Mouse (Mus musculus): Measurements from ENCODE around the gene Atp6v0a4.

Gene Atp6v0a4

DNA sequence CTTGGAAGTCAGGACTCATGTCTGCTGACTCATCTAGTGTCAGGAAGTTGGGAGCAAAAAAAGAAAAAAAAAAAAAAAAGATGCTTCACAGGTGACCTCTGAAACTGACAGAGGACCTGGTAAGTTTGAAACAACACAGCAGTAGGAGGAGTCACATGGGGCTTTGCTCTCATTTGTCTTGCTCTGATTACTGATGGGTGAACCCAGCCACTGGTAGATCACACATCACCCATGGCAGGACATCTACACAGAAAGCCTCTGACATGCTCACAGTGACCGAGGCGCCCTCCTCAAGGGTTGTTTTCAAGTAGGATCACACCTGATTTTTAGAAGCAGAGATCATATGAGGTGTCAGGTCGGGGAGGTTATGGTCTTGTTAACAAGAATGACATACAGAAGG, 1.1 kb upstream of the Atp6v0a4 start:
- DNase-seq (ENCODE audit: extremely low spot score, low read depth, low spot score), result no peak

DNA sequence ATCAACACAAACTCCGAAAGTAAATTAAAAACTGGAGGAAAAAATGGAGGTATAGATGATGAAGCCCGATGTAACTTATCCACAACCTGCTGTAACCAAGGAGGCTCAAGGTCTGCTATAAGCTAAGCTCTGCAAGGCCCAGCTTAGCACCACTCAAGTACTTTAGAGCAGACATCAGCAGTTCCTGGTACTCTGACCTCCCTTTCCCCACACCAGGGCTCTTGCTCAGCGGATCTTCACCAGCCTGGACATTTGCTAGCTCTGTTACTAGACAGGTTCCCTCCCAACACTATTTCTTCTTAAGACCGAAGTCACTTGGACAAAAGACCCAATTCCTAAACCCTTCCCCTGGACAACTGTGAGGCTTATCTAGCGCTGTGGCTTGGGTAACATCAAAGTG, 496 bp upstream of the Atp6v0a4 start:
- DNase-seq (ENCODE audit: extremely low spot score, low read depth, low spot score), result no peak

GRCm38 (mm10) chr6:38123471-38124206, 747 bp downstream of the Atp6v0a4 start:
- DNase-seq (ENCODE audit: extremely low spot score, low read depth, low spot score), result no peak

DNA sequence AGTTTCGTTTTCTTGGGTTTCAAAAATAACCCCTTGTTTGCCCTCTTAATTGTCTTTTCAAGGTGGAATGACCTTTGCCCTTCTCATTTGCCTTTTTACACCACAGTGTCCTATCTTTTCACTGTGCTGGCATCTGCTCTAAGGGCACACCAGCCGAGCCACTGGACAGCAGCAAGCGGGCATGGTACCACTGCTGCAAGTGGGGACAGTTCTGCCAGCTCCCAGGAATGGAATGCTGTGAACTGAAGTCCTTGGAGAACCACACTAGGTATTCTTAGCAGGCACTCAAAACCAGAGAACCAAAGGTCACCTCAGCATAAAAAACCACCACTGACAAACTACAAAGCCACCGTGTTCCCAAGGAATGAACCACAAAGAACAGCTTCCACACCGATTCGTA, 1.6 kb downstream of the Atp6v0a4 start:
- no peak for DNase-seq (ENCODE audit: extremely low spot score, low read depth, low spot score)

- DNase-seq (ENCODE audit: extremely low spot score, low read depth, low spot score), result no peak
These were observed 2.5 kb downstream of the Atp6v0a4 start for GRCm38 (mm10) chr6:38121843-38122242.

DNA sequence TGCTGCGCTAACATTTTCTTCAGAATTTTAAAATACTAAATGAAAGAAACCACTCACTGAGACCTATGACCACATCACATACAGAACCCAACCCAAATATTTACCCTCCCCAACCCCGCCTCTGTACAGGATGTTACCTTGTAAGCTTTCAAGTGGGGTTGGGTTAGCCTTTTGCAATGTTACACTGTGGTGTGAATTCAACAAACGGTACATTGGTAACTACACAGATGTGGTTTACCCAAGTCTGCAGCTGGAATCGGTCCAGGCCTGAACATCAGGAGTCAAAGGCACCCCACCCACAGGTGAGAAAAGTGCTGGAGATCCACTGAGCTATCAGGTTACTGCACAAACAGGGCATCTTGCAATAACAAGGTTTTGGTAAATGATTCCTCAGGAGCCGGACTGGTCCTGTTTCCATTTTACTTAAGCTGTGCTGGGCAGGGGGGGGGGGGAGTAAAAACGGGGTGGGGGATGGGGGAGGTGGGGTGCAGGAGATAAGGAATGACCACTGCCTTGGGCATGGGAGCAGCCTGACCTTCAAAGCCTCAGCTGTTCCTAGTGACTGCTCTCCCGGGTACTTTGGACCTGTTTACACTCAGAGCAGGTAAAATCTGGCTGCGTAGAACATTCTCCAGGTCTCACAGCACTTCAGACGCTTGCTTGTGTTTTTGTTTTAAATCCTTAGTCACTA, 3.6 kb downstream of the Atp6v0a4 start:
- DNase-seq (ENCODE audit: extremely low spot score, low read depth, low spot score), result no peak

DNA sequence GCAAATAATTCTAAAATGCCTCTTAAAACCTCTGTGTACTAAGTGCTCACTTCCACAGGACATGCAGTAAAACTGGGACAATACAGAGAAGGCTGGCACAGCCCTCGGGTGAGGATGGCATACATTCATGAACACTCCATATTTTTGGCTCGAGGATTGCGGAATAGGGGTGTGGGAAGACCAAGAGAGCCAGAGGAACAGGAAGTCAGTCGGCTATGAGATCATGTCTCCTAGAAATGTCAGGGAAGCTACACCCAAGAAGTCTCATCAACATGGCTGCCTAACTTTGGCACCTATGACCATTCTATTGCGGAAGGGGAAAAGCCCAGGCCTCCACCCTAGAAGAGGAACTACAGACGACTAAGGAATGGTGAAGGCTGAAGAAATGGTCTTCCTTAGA, 6.0 kb downstream of the Atp6v0a4 start:
- no peak for DNase-seq (ENCODE audit: extremely low spot score, low read depth, low spot score)

DNA sequence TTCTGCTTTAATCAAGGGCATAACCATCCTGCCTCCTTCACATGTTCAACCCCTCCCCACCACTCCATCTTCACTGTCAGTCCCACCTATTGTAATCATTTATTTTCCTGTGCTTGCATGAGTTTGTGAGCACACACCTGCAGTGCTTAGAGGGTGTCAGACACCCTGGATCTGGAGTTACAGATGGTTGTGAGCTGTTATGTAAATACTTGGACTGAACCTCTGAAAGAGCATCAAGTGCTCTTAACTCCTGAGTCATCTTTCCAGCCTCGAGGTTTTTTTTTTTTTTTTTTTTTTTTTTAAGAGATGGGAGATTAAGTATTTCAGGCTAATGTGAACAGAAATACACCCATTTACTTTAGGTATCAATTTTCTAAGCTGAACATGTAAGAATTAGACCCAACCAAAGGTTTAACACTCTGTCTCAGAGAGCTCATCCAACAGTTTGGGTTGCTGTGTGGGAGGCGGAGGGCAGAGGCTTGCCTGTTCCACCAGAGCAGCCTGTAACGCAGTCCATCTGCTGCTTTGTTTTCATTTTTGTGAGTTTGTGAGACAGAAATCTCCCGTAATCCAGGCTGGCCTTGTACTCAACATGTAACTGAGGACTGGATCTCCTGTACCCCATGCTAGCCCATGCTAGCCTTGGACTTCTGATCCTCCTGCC, 8.1 kb downstream of the Atp6v0a4 start:
- DNase-seq (ENCODE audit: extremely low spot score, low read depth, low spot score), result no peak

GRCm38 (mm10) chr6:38110859-38111258, 13.5 kb downstream of the Atp6v0a4 start:
- DNase-seq (ENCODE audit: extremely low spot score, low read depth, low spot score), result no peak

DNA sequence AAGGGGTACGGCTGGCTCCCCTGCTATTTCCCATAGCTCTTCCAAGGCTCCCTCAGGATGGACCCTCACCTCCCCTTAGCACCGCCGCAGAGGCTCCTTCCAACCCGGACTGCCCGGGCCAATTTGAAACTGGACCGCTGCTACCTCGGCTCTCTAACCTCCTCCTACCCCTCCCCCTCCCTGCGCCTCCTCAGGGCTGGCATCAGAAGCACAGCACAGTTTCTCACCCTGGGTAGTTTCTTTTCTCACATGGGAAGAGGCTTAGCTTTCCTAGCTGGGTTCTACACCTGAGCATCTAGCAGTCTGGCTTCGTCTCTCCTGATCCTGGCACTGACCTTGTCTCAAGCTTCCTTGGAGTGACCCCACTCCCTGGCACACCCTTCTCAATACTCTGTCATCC, 14.5 kb downstream of the Atp6v0a4 start:
- DNase-seq (ENCODE audit: extremely low spot score, low read depth, low spot score), result no peak

- no peak for DNase-seq (ENCODE audit: extremely low spot score, low read depth, low spot score)
These were observed 15.1 kb downstream of the Atp6v0a4 start, which contains the start of gene Tmem213 for GRCm38 (mm10) chr6:38109160-38109795. Gene Tmem213, plus strand, starts transcription at chr6:38109255.

GRCm38 (mm10) chr6:38108449-38108848, 15.9 kb downstream of the Atp6v0a4 start:
- no peak for DNase-seq (ENCODE audit: extremely low spot score, low read depth, low spot score)

DNA sequence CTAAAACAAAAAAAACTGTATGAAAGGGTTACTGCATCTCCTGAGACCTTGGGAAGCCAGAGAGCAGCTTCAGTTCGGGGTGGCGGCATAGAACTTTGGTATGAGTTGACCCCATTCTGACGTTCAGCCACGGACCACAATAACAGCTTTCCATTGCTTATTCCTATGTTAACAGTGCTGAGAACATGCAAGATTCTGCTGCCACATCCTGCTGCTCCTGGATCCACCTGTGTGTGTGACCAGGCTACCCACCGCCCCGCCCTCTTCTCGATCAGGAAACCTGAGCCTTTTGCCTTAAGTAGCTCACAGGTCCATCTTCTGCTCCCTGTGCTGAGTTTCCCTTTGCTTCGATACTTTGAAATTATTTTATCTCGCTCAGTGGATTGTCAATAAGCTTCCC, 18.5 kb downstream of the Atp6v0a4 start:
- DNase-seq (ENCODE audit: extremely low spot score, low read depth, low spot score), result no peak

- no peak for DNase-seq (ENCODE audit: extremely low spot score, low read depth, low spot score)
These were observed 20.6 kb downstream of the Atp6v0a4 start for GRCm38 (mm10) chr6:38103775-38104174.

- DNase-seq (ENCODE audit: extremely low spot score, low read depth, low spot score), result no peak
These were observed 22.1 kb downstream of the Atp6v0a4 start for GRCm38 (mm10) chr6:38102216-38102795.

DNA sequence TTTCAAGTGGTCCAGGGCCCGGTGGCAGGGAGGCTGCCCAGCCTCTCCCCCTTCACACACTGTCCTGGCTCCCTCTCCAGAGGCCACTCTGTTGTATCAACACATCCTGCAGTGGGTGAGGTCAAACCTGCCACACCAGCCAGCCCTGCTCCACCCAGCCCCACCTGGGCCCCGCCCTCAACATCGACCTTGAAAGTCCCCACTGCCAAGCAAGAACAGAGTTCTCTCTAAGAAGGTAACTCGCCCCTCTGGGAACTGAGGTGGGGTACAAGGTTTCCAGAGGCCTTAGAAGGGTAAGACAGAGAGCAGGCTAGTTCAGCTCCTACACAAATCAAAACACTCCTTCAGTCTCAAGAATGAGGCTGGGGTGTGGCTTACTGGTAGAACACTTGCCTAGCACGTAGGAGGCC, 27.4 kb downstream of the Atp6v0a4 start:
- DNase-seq (ENCODE audit: extremely low spot score, low read depth, low spot score), result no peak

DNA sequence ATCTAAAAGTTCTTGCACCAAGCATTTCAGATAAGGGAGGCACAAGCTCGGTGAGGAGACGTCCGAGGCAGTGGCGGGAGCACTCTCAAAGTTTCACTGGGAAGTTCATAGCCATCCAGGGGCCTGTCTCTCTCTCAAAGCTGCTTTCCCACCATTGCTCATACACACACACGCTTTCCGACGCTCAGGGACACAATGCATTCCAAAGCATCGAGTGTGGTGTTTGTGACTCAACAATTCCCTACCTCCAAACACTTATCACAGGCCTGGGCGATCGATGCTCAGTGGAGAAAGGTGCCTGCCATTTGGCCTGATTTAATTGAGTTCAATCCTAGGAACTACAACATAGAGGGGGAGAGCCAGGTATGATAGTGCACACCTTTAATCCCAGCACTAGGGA, 29.7 kb downstream of the Atp6v0a4 start:
- DNase-seq (ENCODE audit: extremely low spot score, low read depth, low spot score), result no peak

GRCm38 (mm10) chr6:38092539-38092938, 31.8 kb downstream of the Atp6v0a4 start:
- DNase-seq (ENCODE audit: extremely low spot score, low read depth, low spot score), result no peak

DNA sequence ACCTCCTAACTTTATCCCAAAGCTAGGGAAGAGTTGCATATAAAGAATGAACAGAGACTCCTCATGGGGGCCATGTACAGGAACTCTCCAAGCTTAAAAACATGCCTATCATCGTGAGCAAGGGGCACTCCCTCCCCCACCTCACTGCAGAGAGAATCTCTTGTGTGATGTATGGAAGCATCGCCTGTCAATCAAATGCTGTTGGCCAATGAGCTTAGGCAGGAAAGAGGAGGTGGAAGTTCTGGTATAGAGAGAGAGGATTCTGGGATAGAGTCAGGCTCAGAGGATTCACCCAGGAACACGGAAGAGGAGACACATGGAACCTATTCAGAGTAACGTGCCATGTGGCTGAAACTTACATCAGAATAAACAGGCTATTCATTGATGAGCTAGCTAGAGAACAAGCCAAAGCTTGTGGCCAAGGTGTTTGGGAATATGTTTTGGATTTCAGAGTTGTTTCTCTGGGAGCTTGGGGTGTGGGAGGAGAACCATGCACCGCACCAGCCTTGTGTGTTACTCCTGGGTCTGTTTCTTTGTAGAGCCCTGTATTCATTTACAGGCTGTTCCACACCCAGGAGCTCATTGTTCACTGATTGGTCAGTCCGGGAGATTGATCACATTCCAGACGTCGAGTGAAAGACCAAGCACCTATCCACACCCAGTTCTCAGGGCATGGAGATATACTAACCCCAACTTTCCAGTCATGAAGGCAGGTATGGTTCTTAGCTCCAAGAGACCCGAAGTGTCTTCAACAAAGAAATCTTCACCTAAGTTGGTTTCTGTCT, 37.0 kb downstream of the Atp6v0a4 start:
- no peak for DNase-seq (ENCODE audit: extremely low spot score, low read depth, low spot score)

GRCm38 (mm10) chr6:38083204-38083603, 41.2 kb downstream of the Atp6v0a4 start:
- no peak for DNase-seq (ENCODE audit: extremely low spot score, low read depth, low spot score)

Data from hindlimb bud, embryonic 11.5 days (tissue).